ENCODE assay signal across 26 mouse cellular contexts in genomic region chr9:14048224-14048623, GRCm38 (mm10).
DNase-seq lines count a peak whose midpoint lies in the region; ATAC-seq and TF ChIP-seq lines count a peak whose summit lies in the region.
"Had no signal": no experiment of that assay in that cellular context is flagged by ENCODE, and none has a peak within 500 bp of the region (broad histone marks: within the 10 kb centered on the region; RNA-seq: fewer than 3 reads in every experiment).

No protein-coding gene starts in this region.

- no peak overlapping the region for H3K4me2 ChIP-seq in midbrain, postnatal 0 days (ENCODE audit: low read depth, low read length, poor library complexity, severe bottlenecking)
- no peak overlapping the region for H3K4me2 ChIP-seq in midbrain, embryonic 15.5 days
- H3K4me2 ChIP-seq: hindbrain, embryonic 15.5 days; liver, embryonic 15.5 days; lung, embryonic 15.5 days; midbrain, embryonic 13.5 days; neural tube, embryonic 12.5 days had no signal

- H3K9me3 ChIP-seq in midbrain, postnatal 0 days (ENCODE audit: low read length): no peaks in the 10 kb centered on the region
- H3K9me3 ChIP-seq in midbrain, embryonic 15.5 days: no peaks in the 10 kb centered on the region
- H3K9me3 ChIP-seq: embryonic facial prominence, embryonic 10.5 days; hindbrain, embryonic 15.5 days; limb, embryonic 10.5 days; liver, embryonic 15.5 days; lung, embryonic 15.5 days; megakaryocyte, embryonic 14.5 days; midbrain, embryonic 13.5 days; neural tube, embryonic 12.5 days had no signal

- ATAC-seq in midbrain, postnatal 0 days (ENCODE audit: low FRiP score): no peak
- no peak for ATAC-seq in midbrain, embryonic 15.5 days (replicated peaks)
- ATAC-seq: intestine, embryonic 16.5 days; midbrain, embryonic 13.5 days had no signal

- no peak overlapping the region for H3K9ac ChIP-seq in midbrain, postnatal 0 days (replicated peaks; ENCODE audit: low read length, poor library complexity, severe bottlenecking)
- H3K9ac ChIP-seq in midbrain, embryonic 15.5 days: no peak overlapping the region
- H3K9ac ChIP-seq: hindbrain, embryonic 15.5 days; liver, embryonic 15.5 days; lung, embryonic 15.5 days; midbrain, embryonic 13.5 days; neural tube, embryonic 12.5 days had no signal

- peak; percentile 30 for DNase-seq in heart, adult 11 months
- DNase-seq in heart, postnatal 10 days: no peak
- peak; percentile 38 for DNase-seq in midbrain, postnatal 0 days (ENCODE audit: low spot score)
- peak; percentile 14 to 18 for DNase-seq in layer of hippocampus, adult 8-10 months (ENCODE audit: low spot score in 2 of 2)
- no peak for DNase-seq in embryo, embryonic 11 days
- no peak for DNase-seq in adrenal gland, adult (ENCODE audit: inconsistent age in 2 of 2, low spot score in 1 of 2)
- DNase-seq: adrenal gland, adult 8-10 months; cerebellum, adult 18-20 months; gastrocnemius, postnatal 14 days; heart, adult 2 months; heart, postnatal 36 days; kidney, postnatal 36 days; liver; lung, postnatal 36 days; thymus, postnatal 14 days had no signal

- no peaks in the 10 kb centered on the region for H3K4me1 ChIP-seq in midbrain, postnatal 0 days (ENCODE audit: insufficient read depth, low read length)
- H3K4me1 ChIP-seq in midbrain, embryonic 15.5 days: no peaks in the 10 kb centered on the region
- H3K4me1 ChIP-seq: hindbrain, embryonic 15.5 days; limb, embryonic 10.5 days; liver, embryonic 15.5 days; midbrain, embryonic 13.5 days; neural tube, embryonic 12.5 days had no signal

- no peak overlapping the region for H3K27ac ChIP-seq in midbrain, postnatal 0 days (ENCODE audit: low read depth, low read length)
- no peak overlapping the region for H3K27ac ChIP-seq in midbrain, embryonic 15.5 days
- H3K27ac ChIP-seq: embryonic facial prominence, embryonic 10.5 days; heart, adult 2 months; hindbrain, embryonic 15.5 days; left cerebral cortex, adult 2 months; limb, embryonic 10.5 days; liver, embryonic 15.5 days; lung, embryonic 15.5 days; midbrain, embryonic 13.5 days; neural tube, embryonic 12.5 days had no signal

- intact Hi-C loops in heart, postnatal 10 days (cut with DNase I): no loop called here

- no peak for TF ChIP-seq CTCF in midbrain, postnatal 0 days (IDR thresholded peaks at IDR 0.05)

- no peaks in the 10 kb centered on the region for H3K36me3 ChIP-seq in midbrain, postnatal 0 days (ENCODE audit: insufficient read depth, low read length)
- H3K36me3 ChIP-seq in midbrain, embryonic 15.5 days (replicated peaks): no peaks in the 10 kb centered on the region
- H3K36me3 ChIP-seq: embryonic facial prominence, embryonic 10.5 days; hindbrain, embryonic 15.5 days; limb, embryonic 10.5 days; liver, embryonic 15.5 days; lung, embryonic 15.5 days; midbrain, embryonic 13.5 days; neural tube, embryonic 12.5 days had no signal

- H3K4me3 ChIP-seq in midbrain, postnatal 0 days (ENCODE audit: low read depth, low read length): no peak overlapping the region
- no peak overlapping the region for H3K4me3 ChIP-seq in midbrain, embryonic 15.5 days
- H3K4me3 ChIP-seq: embryonic facial prominence, embryonic 10.5 days; heart, adult 2 months; hindbrain, embryonic 15.5 days; left cerebral cortex, adult 2 months; limb, embryonic 10.5 days; liver, embryonic 15.5 days; lung, embryonic 15.5 days; megakaryocyte, embryonic 14.5 days; midbrain, embryonic 13.5 days; neural tube, embryonic 12.5 days had no signal

- no peaks in the 10 kb centered on the region for H3K27me3 ChIP-seq in midbrain, postnatal 0 days (ENCODE audit: insufficient read depth, low read length)
- no peaks in the 10 kb centered on the region for H3K27me3 ChIP-seq in midbrain, embryonic 15.5 days (replicated peaks)
- H3K27me3 ChIP-seq: hindbrain, embryonic 15.5 days; liver, embryonic 15.5 days; lung, embryonic 15.5 days; midbrain, embryonic 13.5 days; neural tube, embryonic 12.5 days had no signal

- 68% methylated on average over 4 of the region's 4 CpGs for WGBS in midbrain, postnatal 0 days
- WGBS in midbrain, embryonic 15.5 days: 71% methylated on average over 4 of the region's 4 CpGs

Comparison
In these comparisons a context has a peak if more than half of its experiments do, and no peak if none do; other contexts are left out.
1. DNase-seq: peak in heart, adult 11 months (single experiment), midbrain, postnatal 0 days (single experiment) and layer of hippocampus, adult 8-10 months (2 of 2); none in heart, postnatal 10 days (0 of 2), embryo, embryonic 11 days (single experiment) and adrenal gland, adult (0 of 2).